Mouse (Mus musculus) brain, embryonic 14.5 days (tissue): ENCODE results near the gene Tgm5.

ENCODE experiments used
- CTCF ChIP-seq: fragments of 200-500 bp; IDR thresholded peaks from 2 replicates; pipeline ENCODE4 v1.5.1; 2012; ENCODE audit warnings: inconsistent platforms, mild to moderate bottlenecking, moderate library complexity, borderline replicate concordance; ENCODE audit not compliant: insufficient read depth, insufficient read length; ENCODE audit errors: extremely low read depth
- POLR2A ChIP-seq: fragments of 200-500 bp; IDR thresholded peaks from 2 replicates; pipeline ENCODE4 v1.6.1; 2012; ENCODE audit warnings: mild to moderate bottlenecking, inconsistent platforms, borderline replicate concordance; ENCODE audit not compliant: poor library complexity, insufficient read depth, insufficient read length, severe bottlenecking; ENCODE audit errors: extremely low read depth

GRCm38 (mm10) chr2:121057997-121058396, 27.6 kb downstream of the Tgm5 start:
- TF ChIP-seq CTCF: no peak
- no peak for TF ChIP-seq POLR2A
